Mouse (Mus musculus) liver, embryonic 12.5 days (tissue): ENCODE data around the gene B2m. TPM values are rescaled to one million over a fixed set of nuclear protein-coding genes. Genes with fewer than 3 reads are reported as not detected.
"Not testable (repeated sequence)": the region's sequence is repeated elsewhere in the genome, so short reads cannot be mapped to it uniquely, and the experiment has no call there.

Experiments
- ATAC-seq: fragments of 200-750 bp; cut with Nextera tagmentation; 2 replicates; pipeline ENCODE4 v1.8.0; 2017; ENCODE audit warnings: moderate number of reproducible peaks, mild to moderate bottlenecking, moderate library complexity
- H3K27ac ChIP-seq: fragments of 300-500 bp; sonication (generic); 2 replicates; pipeline ENCODE4 v1.5.1; 2016; ENCODE audit warnings: mild to moderate bottlenecking
- H3K27me3 ChIP-seq: fragments of 300-500 bp; sonication (generic); replicated peaks from 2 replicates; pipeline ENCODE4 v1.6.1; 2016; ENCODE audit warnings: mild to moderate bottlenecking, moderate library complexity
- H3K36me3 ChIP-seq: fragments of 300-500 bp; sonication (generic); 2 replicates; pipeline ENCODE4 v1.6.1; 2016; ENCODE audit warnings: mild to moderate bottlenecking, moderate library complexity
- H3K4me1 ChIP-seq: fragments of 300-500 bp; sonication (generic); 2 replicates; pipeline ENCODE4 v1.6.1; 2016
- H3K4me2 ChIP-seq: fragments of 300-500 bp; sonication (generic); 2 replicates; pipeline ENCODE4 v1.6.1; 2016; ENCODE audit warnings: mild to moderate bottlenecking, moderate library complexity
- H3K4me3 ChIP-seq: fragments of 300-500 bp; sonication (generic); 2 replicates; pipeline ENCODE4 v1.5.1; 2016; ENCODE audit warnings: mild to moderate bottlenecking, moderate library complexity
- H3K9ac ChIP-seq: fragments of 300-500 bp; sonication (generic); 2 replicates; pipeline ENCODE4 v1.6.1; 2016; ENCODE audit warnings: mild to moderate bottlenecking, moderate library complexity
- H3K9me3 ChIP-seq: fragments of 300-500 bp; sonication (generic); replicated peaks from 2 replicates; pipeline ENCODE4 v1.6.1; 2016; ENCODE audit warnings: mild to moderate bottlenecking, moderate library complexity
- WGBS: fragments of 180-500 bp; shearing (Covaris S2); methylation state at CpG from one replicate; pipeline ENCODE4 v1.1.7; 2016; ENCODE audit not compliant: insufficient replicate concordance; 5-methylcytosine and 5-hydroxymethylcytosine counted together
- polyA plus RNA-seq: library from polyadenylated mRNA; unstranded; fragments of >200 nt; fragmentation: Nextera tagmentation; extraction: Ambion mirVana; gene quantifications from 2 replicates; pipeline ENCODE4 v1.2.1, GENCODE M21; 2016

Gene B2m
- 273 and 281 TPM in 2 replicates for polyA plus RNA-seq

- H3K4me2 ChIP-seq = peak within 1 kb of the TSS; percentile 90
- peaks cover 40% of the 10 kb centered on the region for H3K4me1 ChIP-seq
- under 1% methylated on average over 40 of the region's 40 CpGs for WGBS
Observed at GRCm38 (mm10) chr2:122147508-122148241, at the start of gene B2m. TSS of gene B2m (plus strand) at chr2:122147686.

GRCm38 (mm10) chr2:122097686-122098085 lies 49.8 kb upstream of the B2m start:
- WGBS = 81% methylated on average over 5 of the region's 5 CpGs
- 0 out of 2 replicates have a peak, but pooled peaks have one; percentile 46 for ATAC-seq
- not testable (repeated sequence) for H3K4me2 ChIP-seq, H3K9me3 ChIP-seq, H3K4me1 ChIP-seq, H3K27ac ChIP-seq, H3K4me3 ChIP-seq, H3K9ac ChIP-seq, H3K27me3 ChIP-seq
- H3K36me3 ChIP-seq = peaks cover 94% of the 10 kb centered on the region

More at GRCm38 (mm10) chr2:122147508-122148241, at the start of gene B2m:
- peak; percentile 95 for ATAC-seq
- peaks cover 21% of the 10 kb centered on the region for H3K36me3 ChIP-seq
- peak within 1 kb of the TSS; percentile 80 for H3K9ac ChIP-seq
- H3K9me3 ChIP-seq = no peaks in the 10 kb centered on the region
- H3K4me3 ChIP-seq = peak within 1 kb of the TSS; percentile 70
- H3K27ac ChIP-seq = peak within 1 kb of the TSS; percentile 80
- no peaks in the 10 kb centered on the region for H3K27me3 ChIP-seq

- Histone ChIP-seq H3K36me3 (peaks cover 85% of the 10 kb centered on the region), H3K9ac (no peak overlapping the region), H3K4me1 (no peaks in the 10 kb centered on the region), H3K9me3 (no peaks in the 10 kb centered on the region), H3K27me3 (no peaks in the 10 kb centered on the region), H3K4me3 (no peak overlapping the region), H3K27ac (no peak overlapping the region), H3K4me2 (no peak overlapping the region)
- ATAC-seq = no peak
Observed at GRCm38 (mm10) chr2:122102070-122102469, 45.4 kb upstream of the B2m start.

- Histone ChIP-seq H3K4me2 (no peak overlapping the region), H3K36me3 (peaks cover 65% of the 10 kb centered on the region), H3K4me3 (no peak overlapping the region), H3K4me1 (peaks cover 6% of the 10 kb centered on the region; the same call in 1 of the 2 replicates), H3K27ac (no peak overlapping the region), H3K9me3 (no peaks in the 10 kb centered on the region), H3K9ac (no peak overlapping the region), H3K27me3 (no peaks in the 10 kb centered on the region)
- ATAC-seq = no peak
- 77% methylated on average over 14 of the region's 14 CpGs for WGBS
Observed at GRCm38 (mm10) chr2:122108101-122108500, 39.4 kb upstream of the B2m start.

GRCm38 (mm10) chr2:122109714-122110113 lies 37.8 kb upstream of the B2m start:
- Histone ChIP-seq H3K36me3 (peaks cover 71% of the 10 kb centered on the region), H3K4me1 (peaks cover 6% of the 10 kb centered on the region; the same call in 1 of the 2 replicates), H3K27me3 (no peaks in the 10 kb centered on the region), H3K9ac (no peak overlapping the region), H3K4me2 (no peak overlapping the region), H3K27ac (no peak overlapping the region), H3K4me3 (no peak overlapping the region), H3K9me3 (no peaks in the 10 kb centered on the region)
- ATAC-seq = no peak
- WGBS = 88% methylated on average over 4 of the region's 4 CpGs

- H3K36me3 ChIP-seq = peaks cover 24% of the 10 kb centered on the region
- H3K27ac ChIP-seq = no peak overlapping the region
- no peak overlapping the region for H3K9ac ChIP-seq
- no peaks in the 10 kb centered on the region for H3K27me3 ChIP-seq
- ATAC-seq = no peak
- no peak overlapping the region for H3K4me3 ChIP-seq
- H3K4me2 ChIP-seq = peak overlapping the region; percentile 66
- 84% methylated on average over 2 of the region's 2 CpGs for WGBS
- peaks cover 24% of the 10 kb centered on the region for H3K4me1 ChIP-seq
- no peaks in the 10 kb centered on the region for H3K9me3 ChIP-seq
Observed at GRCm38 (mm10) chr2:122116888-122117287, 30.6 kb upstream of the B2m start.

GRCm38 (mm10) chr2:122117961-122118958 lies 29.2 kb upstream of the B2m start, which contains the start of gene Spg11:
TSS of gene Spg11 (minus strand) at chr2:122118386.
- Histone ChIP-seq H3K9ac (peak within 1 kb of the TSS; percentile 87), H3K4me1 (peaks cover 24% of the 10 kb centered on the region), H3K27ac (peak within 1 kb of the TSS; percentile 90), H3K4me2 (peak within 1 kb of the TSS; percentile 66), H3K9me3 (no peaks in the 10 kb centered on the region), H3K4me3 (peak within 1 kb of the TSS; percentile 82), H3K36me3 (peaks cover 17% of the 10 kb centered on the region), H3K27me3 (no peaks in the 10 kb centered on the region)
- ATAC-seq = peak; percentile 99
- WGBS = 1% methylated on average over 47 of the region's 47 CpGs

GRCm38 (mm10) chr2:122125680-122126572 lies 21.6 kb upstream of the B2m start:
- H3K36me3 ChIP-seq = no peaks in the 10 kb centered on the region
- H3K4me2 ChIP-seq = peak overlapping the region; percentile 25
- no peak overlapping the region for H3K27ac ChIP-seq
- WGBS = 24% methylated on average over 12 of the region's 12 CpGs
- ATAC-seq = peak; percentile 72
- H3K4me1 ChIP-seq = peaks cover 33% of the 10 kb centered on the region
- no peak overlapping the region for H3K9ac ChIP-seq
- peaks cover 7% of the 10 kb centered on the region for H3K27me3 ChIP-seq
- H3K4me3 ChIP-seq = no peak overlapping the region
- no peaks in the 10 kb centered on the region for H3K9me3 ChIP-seq

GRCm38 (mm10) chr2:122126765-122127347 lies 20.6 kb upstream of the B2m start:
- Histone ChIP-seq H3K27me3 (peaks cover 7% of the 10 kb centered on the region), H3K4me2 (no peak overlapping the region), H3K36me3 (no peaks in the 10 kb centered on the region), H3K4me3 (no peak overlapping the region), H3K9me3 (no peaks in the 10 kb centered on the region), H3K27ac (no peak overlapping the region), H3K4me1 (peaks cover 30% of the 10 kb centered on the region), H3K9ac (no peak overlapping the region)
- WGBS = 24% methylated on average over 5 of the region's 5 CpGs
- no peak for ATAC-seq

- H3K4me1 ChIP-seq = peaks cover 30% of the 10 kb centered on the region
- H3K4me2 ChIP-seq = no peak overlapping the region
- H3K4me3 ChIP-seq = no peak overlapping the region
- no peaks in the 10 kb centered on the region for H3K36me3 ChIP-seq
- peaks cover 7% of the 10 kb centered on the region for H3K27me3 ChIP-seq
- no peak for ATAC-seq
- WGBS = 82% methylated on average over 4 of the region's 4 CpGs
- no peaks in the 10 kb centered on the region for H3K9me3 ChIP-seq
- no peak overlapping the region for H3K27ac ChIP-seq
- H3K9ac ChIP-seq = no peak overlapping the region
Observed at GRCm38 (mm10) chr2:122127635-122128034, 19.9 kb upstream of the B2m start.

- Histone ChIP-seq H3K27me3 (peaks cover 7% of the 10 kb centered on the region), H3K9me3 (no peaks in the 10 kb centered on the region), H3K9ac (no peak overlapping the region), H3K4me1 (peaks cover 18% of the 10 kb centered on the region), H3K4me3 (no peak overlapping the region), H3K36me3 (no peaks in the 10 kb centered on the region), H3K4me2 (no peak overlapping the region), H3K27ac (no peak overlapping the region)
- no peak for ATAC-seq
- 52% methylated on average over 2 of the region's 2 CpGs for WGBS
Observed at GRCm38 (mm10) chr2:122132078-122132477, 15.4 kb upstream of the B2m start.
